ENCODE assay signal across 8 mouse cellular contexts in the genomic region with DNA sequence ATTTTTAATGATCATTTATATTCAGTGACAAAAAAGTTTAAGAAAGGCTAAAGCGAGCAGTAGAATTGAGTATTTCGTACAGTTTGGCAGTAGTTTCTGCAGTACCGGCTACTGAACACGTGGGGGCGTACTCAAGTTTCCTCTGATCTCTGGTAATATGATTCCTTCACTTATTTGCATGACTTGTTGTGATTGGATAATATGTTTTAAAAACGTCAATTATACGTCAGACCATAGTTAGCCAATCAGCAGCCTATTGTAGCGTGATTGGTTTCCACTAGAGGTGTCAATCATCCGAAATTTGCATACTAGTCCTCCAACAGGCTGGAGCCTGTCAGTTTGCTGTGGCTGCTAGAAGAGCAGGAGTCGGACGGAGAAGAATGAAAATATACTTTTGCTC.
DNase-seq lines count a peak whose midpoint lies in the region; ATAC-seq and TF ChIP-seq lines count a peak whose summit lies in the region.

No protein-coding gene starts in this region.

- H3K4me2 ChIP-seq in forebrain, embryonic 15.5 days (replicated peaks): no peak overlapping the region
- H3K4me2 ChIP-seq in limb, embryonic 12.5 days: peak overlapping the region; percentile 72
- H3K4me2 ChIP-seq in midbrain, embryonic 11.5 days: no peak overlapping the region; the same call in 1 of the 2 replicates

- DNase-seq in hindbrain, embryonic 10.5 days (ENCODE audit: low spot score): peak; percentile 64
- peak; percentile 96 for DNase-seq in midbrain, embryonic 11.5 days (ENCODE audit: low spot score, missing footprints)
- DNase-seq in cerebellum, postnatal 25 days: no peak

- H3K9ac ChIP-seq in ES-Bruce4 (ENCODE audit: low read depth, poor library complexity, severe bottlenecking): no peak overlapping the region
- H3K9ac ChIP-seq in forebrain, embryonic 15.5 days (replicated peaks): no peak overlapping the region
- no peak overlapping the region for H3K9ac ChIP-seq in limb, embryonic 12.5 days (replicated peaks)
- H3K9ac ChIP-seq in midbrain, embryonic 11.5 days (ENCODE audit: low read length): no peak overlapping the region

- H3K4me1 ChIP-seq in ES-Bruce4 (ENCODE audit: control insufficient read depth, insufficient read depth, low read length): no peaks in the 10 kb centered on the region
- H3K4me1 ChIP-seq in forebrain, embryonic 15.5 days: peaks cover 19% of the 10 kb centered on the region
- peaks cover 63% of the 10 kb centered on the region for H3K4me1 ChIP-seq in hindbrain, embryonic 10.5 days (replicated peaks)
- H3K4me1 ChIP-seq in limb, embryonic 12.5 days (replicated peaks): peaks cover 53% of the 10 kb centered on the region
- H3K4me1 ChIP-seq in midbrain, embryonic 11.5 days (ENCODE audit: control insufficient read depth, insufficient read depth, low read length): peaks cover 28% of the 10 kb centered on the region

- TF ChIP-seq POLR2A in ES-Bruce4 (IDR thresholded peaks at IDR 0.05; ENCODE audit: insufficient read depth, low read length): no peak

- H3K27me3 ChIP-seq in ES-Bruce4 (ENCODE audit: control insufficient read depth, insufficient read depth, low read length, poor library complexity, severe bottlenecking): peaks cover 21% of the 10 kb centered on the region
- H3K27me3 ChIP-seq in forebrain, embryonic 15.5 days: peaks cover 47% of the 10 kb centered on the region
- H3K27me3 ChIP-seq in hindbrain, embryonic 10.5 days (ENCODE audit: insufficient read depth, poor library complexity, severe bottlenecking): peaks cover 27% of the 10 kb centered on the region
- 0 out of 2 replicates have a peak, but pooled peaks cover under 1% of the 10 kb centered on the region for H3K27me3 ChIP-seq in limb, embryonic 12.5 days
- H3K27me3 ChIP-seq in midbrain, embryonic 11.5 days (ENCODE audit: control insufficient read depth, insufficient read depth, low read length): peaks cover 36% of the 10 kb centered on the region

- under 1% methylated on average over 11 of the region's 11 CpGs for WGBS in forebrain, embryonic 15.5 days
- WGBS in hindbrain, embryonic 10.5 days: under 1% methylated on average over 11 of the region's 11 CpGs
- 1% methylated on average over 11 of the region's 11 CpGs for WGBS in limb, embryonic 12.5 days
- WGBS in midbrain, embryonic 11.5 days: under 1% methylated on average over 11 of the region's 11 CpGs

- no peak overlapping the region for H3K27ac ChIP-seq in ES-Bruce4 (ENCODE audit: insufficient read depth, low read length)
- H3K27ac ChIP-seq in forebrain, embryonic 15.5 days (replicated peaks): no peak overlapping the region
- H3K27ac ChIP-seq in hindbrain, embryonic 10.5 days: peak overlapping the region; percentile 97
- H3K27ac ChIP-seq in limb, embryonic 12.5 days: no peak overlapping the region
- no peak overlapping the region for H3K27ac ChIP-seq in midbrain, embryonic 11.5 days (ENCODE audit: low read depth, low read length)

- peak; percentile 10 for TF ChIP-seq CTCF in ES-Bruce4 (IDR thresholded peaks at IDR 0.05; ENCODE audit: low read depth, low read length)

- H3K9me3 ChIP-seq in ES-Bruce4 (replicated peaks; ENCODE audit: control insufficient read depth, insufficient read depth, low read length, poor library complexity, severe bottlenecking): no peaks in the 10 kb centered on the region
- H3K9me3 ChIP-seq in forebrain, embryonic 15.5 days: no peaks in the 10 kb centered on the region
- no peaks in the 10 kb centered on the region for H3K9me3 ChIP-seq in hindbrain, embryonic 10.5 days
- no peaks in the 10 kb centered on the region for H3K9me3 ChIP-seq in limb, embryonic 12.5 days
- H3K9me3 ChIP-seq in midbrain, embryonic 11.5 days (ENCODE audit: control insufficient read depth, low read length): no peaks in the 10 kb centered on the region

- TF ChIP-seq EP300 in ES-Bruce4 (IDR thresholded peaks at IDR 0.05; ENCODE audit: insufficient read depth, low read depth, low read length): no peak

- ATAC-seq in activated CD4-positive, CD25-positive, alpha-beta regulatory T cell, adult 4 months: peak; percentile 28
- peak; percentile 86 for ATAC-seq in forebrain, embryonic 15.5 days (replicated peaks)
- ATAC-seq in limb, embryonic 12.5 days (ENCODE audit: insufficient number of reproducible peaks, insufficient read depth, low FRiP score, low TSS enrichment, low read depth): peak; percentile 60
- peak; percentile 83 for ATAC-seq in midbrain, embryonic 11.5 days (ENCODE audit: low FRiP score)
- ATAC-seq in frontal cortex, adult (ENCODE audit: low TSS enrichment): no peak

- no peak overlapping the region for H3K4me3 ChIP-seq in ES-Bruce4 (ENCODE audit: low read depth, low read length)
- no peak overlapping the region for H3K4me3 ChIP-seq in forebrain, embryonic 15.5 days
- H3K4me3 ChIP-seq in hindbrain, embryonic 10.5 days: peak overlapping the region; percentile 18; the same call in 1 of the 2 replicates
- H3K4me3 ChIP-seq in limb, embryonic 12.5 days (replicated peaks): no peak overlapping the region
- no peak overlapping the region for H3K4me3 ChIP-seq in midbrain, embryonic 11.5 days (ENCODE audit: low read depth, low read length)

- H3K36me3 ChIP-seq in ES-Bruce4 (ENCODE audit: control insufficient read depth, insufficient read depth, low read length, poor library complexity, severe bottlenecking): no peaks in the 10 kb centered on the region
- no peaks in the 10 kb centered on the region for H3K36me3 ChIP-seq in forebrain, embryonic 15.5 days
- H3K36me3 ChIP-seq in hindbrain, embryonic 10.5 days: no peaks in the 10 kb centered on the region
- no peaks in the 10 kb centered on the region for H3K36me3 ChIP-seq in limb, embryonic 12.5 days
- H3K36me3 ChIP-seq in midbrain, embryonic 11.5 days (ENCODE audit: control insufficient read depth, insufficient read depth, low read length): no peaks in the 10 kb centered on the region

Comparison
In these comparisons a context has a peak if more than half of its experiments do, and no peak if none do; other contexts are left out.
1. DNase-seq: peak in hindbrain, embryonic 10.5 days (single experiment) and midbrain, embryonic 11.5 days (single experiment); none in cerebellum, postnatal 25 days (0 of 2).